ENCODE assay signal across 9 mouse cellular contexts in genomic region chr15:86000706-86001292, GRCm38 (mm10). TPM values are rescaled to one million over a fixed set of nuclear protein-coding genes. Genes with fewer than 3 reads are reported as not detected.
DNase-seq lines count a peak whose midpoint lies in the region; ATAC-seq and TF ChIP-seq lines count a peak whose summit lies in the region.
"Had no signal": no experiment of that assay in that cellular context is flagged by ENCODE, and none has a peak within 500 bp of the region (broad histone marks: within the 10 kb centered on the region; RNA-seq: fewer than 3 reads in every experiment).

No protein-coding gene starts in this region.

- no peak overlapping the region for H3K4me2 ChIP-seq in hindbrain, embryonic 16.5 days (ENCODE audit: low read length)
- H3K4me2 ChIP-seq in neural tube, embryonic 13.5 days, result no peak overlapping the region

- H3K27ac ChIP-seq in cerebellum, adult 2 months (ENCODE audit: insufficient read depth, low read length), result no peak overlapping the region
- H3K27ac ChIP-seq in hindbrain, embryonic 16.5 days (ENCODE audit: low read depth, low read length), result peak overlapping the region; percentile 75
- H3K27ac ChIP-seq in neural tube, embryonic 13.5 days (replicated peaks), result peak overlapping the region; percentile 83
- H3K27ac ChIP-seq: liver, embryonic 14.5 days had no signal

- peaks cover 21% of the 10 kb centered on the region for H3K4me1 ChIP-seq in cerebellum, adult 2 months (ENCODE audit: control insufficient read depth, insufficient read depth, low read length)
- H3K4me1 ChIP-seq in hindbrain, embryonic 16.5 days (ENCODE audit: control insufficient read depth, insufficient read depth, low read depth, low read length), result peaks cover 23% of the 10 kb centered on the region
- peaks cover 65% of the 10 kb centered on the region for H3K4me1 ChIP-seq in neural tube, embryonic 13.5 days (replicated peaks)

- WGBS in cerebellum, adult 2 months, result 41% methylated on average over 5 of the region's 5 CpGs
- 26% methylated on average over 5 of the region's 5 CpGs for WGBS in hindbrain, embryonic 16.5 days
- WGBS in neural tube, embryonic 13.5 days, result 33% methylated on average over 5 of the region's 5 CpGs

- H3K27me3 ChIP-seq in cerebellum, adult 2 months (ENCODE audit: control insufficient read depth, insufficient read depth, low read length), result no peaks in the 10 kb centered on the region
- H3K27me3 ChIP-seq in hindbrain, embryonic 16.5 days (replicated peaks; ENCODE audit: control insufficient read depth, insufficient read depth, low read length), result no peaks in the 10 kb centered on the region
- no peaks in the 10 kb centered on the region for H3K27me3 ChIP-seq in neural tube, embryonic 13.5 days

- no peak for TF ChIP-seq CTCF in cerebellum, adult 2 months (IDR thresholded peaks at IDR 0.05; ENCODE audit: borderline replicate concordance, insufficient read depth, low read depth, low read length)

- intact Hi-C loops in left cerebral cortex, postnatal 4 days (cut with DNase I), result no loop called here

- DNase-seq in cerebellum, adult 2 months, result peak; percentile 27 to 67
- no peak for DNase-seq in cerebellum, adult 9-10 months
- DNase-seq in left cerebral cortex, postnatal 4 days, result peak; percentile 82
- no peak for DNase-seq in left cerebral cortex, adult 18-20 months (ENCODE audit: low spot score in 2 of 2)
- DNase-seq in urinary bladder, adult 18-20 months (ENCODE audit: low spot score in 2 of 2), result no peak
- no peak for DNase-seq in gastrocnemius, postnatal 25 days

- no peaks in the 10 kb centered on the region for H3K36me3 ChIP-seq in hindbrain, embryonic 16.5 days (ENCODE audit: control insufficient read depth, insufficient read depth, low read length)
- H3K36me3 ChIP-seq in neural tube, embryonic 13.5 days, result no peaks in the 10 kb centered on the region

- no peak overlapping the region for H3K9ac ChIP-seq in hindbrain, embryonic 16.5 days (ENCODE audit: low read depth, low read length)
- no peak overlapping the region for H3K9ac ChIP-seq in neural tube, embryonic 13.5 days
- H3K9ac ChIP-seq: liver, embryonic 14.5 days had no signal

- H3K9me3 ChIP-seq in hindbrain, embryonic 16.5 days (ENCODE audit: control insufficient read depth, low read length), result no peaks in the 10 kb centered on the region
- H3K9me3 ChIP-seq in neural tube, embryonic 13.5 days, result no peaks in the 10 kb centered on the region

- peak; percentile 90 for ATAC-seq in hindbrain, embryonic 16.5 days
- ATAC-seq in neural tube, embryonic 13.5 days (ENCODE audit: low read depth), result peak; percentile 76

- H3K4me3 ChIP-seq in cerebellum, adult 2 months (replicated peaks; ENCODE audit: insufficient read depth, low read depth, low read length), result no peak overlapping the region
- H3K4me3 ChIP-seq in hindbrain, embryonic 16.5 days (ENCODE audit: low read length), result no peak overlapping the region
- no peak overlapping the region for H3K4me3 ChIP-seq in neural tube, embryonic 13.5 days

- no peak for TF ChIP-seq POLR2A in cerebellum, adult 2 months (IDR thresholded peaks at IDR 0.05; ENCODE audit: borderline replicate concordance, insufficient read depth, low read length)

RNA-seq across cellular contexts. Expression of gene Celsr1, which starts 32.8 kb away (rescaled TPM):
- 0.49 and 0.60 TPM in 2 replicates for polyA plus RNA-seq in cerebellum, adult 2 months (2012; rRNA removed)
- 1 to 10 TPM; 5.0 to 5.2 TPM for total RNA-seq in left cerebral cortex, postnatal 4 days (2021)
- total RNA-seq in left cerebral cortex, adult 18-20 months (2021), result 1 to 10 TPM; 4.3 to 5.3 TPM
- polyA plus RNA-seq in hindbrain, embryonic 16.5 days (2015; fragmentation: Nextera tagmentation; extraction: Ambion mirVana), result 0.76 and 1.2 TPM in 2 replicates
- 1.8 TPM in 2 replicates for polyA plus RNA-seq in neural tube, embryonic 13.5 days (2015; fragmentation: Nextera tagmentation; extraction: Ambion mirVana)
- total RNA-seq in gastrocnemius, postnatal 25 days (2021), result under 1 TPM; 0.31 to 0.43 TPM

RNA-seq across cellular contexts. Expression of gene Gramd4, which starts 56.7 kb away (rescaled TPM):
- 36.0 and 40.4 TPM in 2 replicates for polyA plus RNA-seq in cerebellum, adult 2 months (2012; rRNA removed)
- total RNA-seq in left cerebral cortex, postnatal 4 days (2021), result 10 to 100 TPM; 52.0 to 57.8 TPM
- 10 to 100 TPM; 44.2 to 49.4 TPM for total RNA-seq in left cerebral cortex, adult 18-20 months (2021)
- polyA plus RNA-seq in hindbrain, embryonic 16.5 days (2015; fragmentation: Nextera tagmentation; extraction: Ambion mirVana), result 18.4 and 30.4 TPM in 2 replicates
- polyA plus RNA-seq in neural tube, embryonic 13.5 days (2015; fragmentation: Nextera tagmentation; extraction: Ambion mirVana), result 32.5 TPM in 2 replicates
- 1 to 10 TPM; 4.2 to 9.7 TPM for total RNA-seq in gastrocnemius, postnatal 25 days (2021)

Comparison
In these comparisons a context has a peak if more than half of its experiments do, and no peak if none do; other contexts are left out.
1. DNase-seq: peak in cerebellum, adult 2 months (2 of 2) and left cerebral cortex, postnatal 4 days (single experiment); none in cerebellum, adult 9-10 months (single experiment), left cerebral cortex, adult 18-20 months (0 of 2), urinary bladder, adult 18-20 months (0 of 2) and gastrocnemius, postnatal 25 days (single experiment).
2. RNA of gene Gramd4, which starts 56.7 kb away (total RNA-seq): 52.0 to 57.8 TPM in left cerebral cortex, postnatal 4 days and 44.2 to 49.4 TPM in left cerebral cortex, adult 18-20 months; 4.2 to 9.7 TPM in gastrocnemius, postnatal 25 days; every median in the first group is over 4 times any median in the second.